25 mouse cellular contexts compared by ENCODE assay signal in genomic region chr14:112901171-112901570, GRCm38 (mm10).
DNase-seq lines count a peak whose midpoint lies in the region; ATAC-seq and TF ChIP-seq lines count a peak whose summit lies in the region.
"Had no signal": no experiment of that assay in that cellular context is flagged by ENCODE, and none has a peak within 500 bp of the region (broad histone marks: within the 10 kb centered on the region; RNA-seq: fewer than 3 reads in every experiment).

No protein-coding gene starts in this region.

- no peaks in the 10 kb centered on the region for H3K9me3 ChIP-seq in embryonic facial prominence, embryonic 13.5 days
- H3K9me3 ChIP-seq in embryonic facial prominence, embryonic 10.5 days: no peaks in the 10 kb centered on the region
- H3K9me3 ChIP-seq in limb, embryonic 11.5 days (ENCODE audit: control insufficient read depth, low read length): no peaks in the 10 kb centered on the region
- no peaks in the 10 kb centered on the region for H3K9me3 ChIP-seq in limb, embryonic 10.5 days (replicated peaks)
- no peaks in the 10 kb centered on the region for H3K9me3 ChIP-seq in midbrain, embryonic 12.5 days
- H3K9me3 ChIP-seq in midbrain, postnatal 0 days (ENCODE audit: low read length): no peaks in the 10 kb centered on the region
- H3K9me3 ChIP-seq: forebrain, embryonic 12.5 days had no signal

- no peak overlapping the region for H3K9ac ChIP-seq in embryonic facial prominence, embryonic 13.5 days
- no peak overlapping the region for H3K9ac ChIP-seq in limb, embryonic 11.5 days (ENCODE audit: low read length)
- no peak overlapping the region for H3K9ac ChIP-seq in midbrain, embryonic 12.5 days (replicated peaks)
- H3K9ac ChIP-seq in midbrain, postnatal 0 days (replicated peaks; ENCODE audit: low read length, poor library complexity, severe bottlenecking): no peak overlapping the region
- H3K9ac ChIP-seq: forebrain, embryonic 12.5 days; forebrain, postnatal 0 days had no signal

- DNase-seq in embryonic facial prominence, embryonic 10.5 days (ENCODE audit: low spot score): no peak
- DNase-seq in heart, adult 11 months: peak; percentile 51
- no peak for DNase-seq in heart, postnatal 14 days
- DNase-seq in limb, embryonic 11.5 days (ENCODE audit: low spot score): no peak
- no peak for DNase-seq in limb, embryonic 10.5 days (ENCODE audit: low spot score)
- DNase-seq in midbrain, postnatal 0 days (ENCODE audit: low spot score): no peak
- DNase-seq: adrenal gland, adult 8-10 months; adrenal gland, postnatal 14 days; adrenal gland, postnatal 36 days; B cell, adult 2 months; cerebellum, adult 11-12 months; cerebellum, adult 2 months; cerebellum, adult 9-10 months; cerebellum, postnatal 10 days; cerebellum, postnatal 25 days; forebrain, postnatal 0 days had no signal

- H3K4me2 ChIP-seq in embryonic facial prominence, embryonic 13.5 days: no peak overlapping the region
- H3K4me2 ChIP-seq in limb, embryonic 11.5 days (ENCODE audit: low read depth, severe bottlenecking): no peak overlapping the region
- H3K4me2 ChIP-seq in midbrain, embryonic 12.5 days (replicated peaks): no peak overlapping the region
- H3K4me2 ChIP-seq in midbrain, postnatal 0 days (ENCODE audit: low read depth, low read length, poor library complexity, severe bottlenecking): no peak overlapping the region
- H3K4me2 ChIP-seq: forebrain, embryonic 12.5 days had no signal

- TF ChIP-seq CTCF in midbrain, postnatal 0 days (IDR thresholded peaks at IDR 0.05): no peak

- intact Hi-C loops in heart, postnatal 14 days (cut with DNase I): no loop called here

- no peak overlapping the region for H3K27ac ChIP-seq in embryonic facial prominence, embryonic 13.5 days
- no peak overlapping the region for H3K27ac ChIP-seq in embryonic facial prominence, embryonic 10.5 days (replicated peaks)
- H3K27ac ChIP-seq in limb, embryonic 11.5 days (replicated peaks; ENCODE audit: low read depth, low read length): no peak overlapping the region
- H3K27ac ChIP-seq in limb, embryonic 10.5 days: no peak overlapping the region
- H3K27ac ChIP-seq in midbrain, embryonic 12.5 days (replicated peaks): no peak overlapping the region
- H3K27ac ChIP-seq in midbrain, postnatal 0 days (ENCODE audit: low read depth, low read length): no peak overlapping the region
- H3K27ac ChIP-seq: forebrain, embryonic 12.5 days had no signal

- H3K36me3 ChIP-seq in embryonic facial prominence, embryonic 13.5 days: no peaks in the 10 kb centered on the region
- no peaks in the 10 kb centered on the region for H3K36me3 ChIP-seq in embryonic facial prominence, embryonic 10.5 days (replicated peaks)
- no peaks in the 10 kb centered on the region for H3K36me3 ChIP-seq in limb, embryonic 11.5 days (ENCODE audit: control insufficient read depth, insufficient read depth, low read length)
- H3K36me3 ChIP-seq in limb, embryonic 10.5 days: no peaks in the 10 kb centered on the region
- no peaks in the 10 kb centered on the region for H3K36me3 ChIP-seq in midbrain, embryonic 12.5 days
- H3K36me3 ChIP-seq in midbrain, postnatal 0 days (ENCODE audit: insufficient read depth, low read length): no peaks in the 10 kb centered on the region
- H3K36me3 ChIP-seq: forebrain, embryonic 12.5 days; G1E had no signal

- ATAC-seq in embryonic facial prominence, embryonic 13.5 days (ENCODE audit: insufficient number of reproducible peaks, insufficient read depth, low FRiP score, low TSS enrichment, low read depth): peak; percentile 52; the same call in 1 of the 2 replicates
- ATAC-seq in limb, embryonic 11.5 days (ENCODE audit: insufficient number of reproducible peaks, low FRiP score, low TSS enrichment, low read depth): 0 out of 2 replicates have a peak, but pooled peaks have one; percentile 35
- ATAC-seq in midbrain, embryonic 12.5 days (ENCODE audit: low FRiP score, low read depth): peak; percentile 60; the same call in 1 of the 2 replicates
- ATAC-seq in midbrain, postnatal 0 days (ENCODE audit: low FRiP score): no peak
- ATAC-seq: activated CD4-positive, CD25-positive, alpha-beta regulatory T cell, adult 4 months; CD4-positive, CD25-positive, alpha-beta regulatory T cell, adult 4 months; forebrain, embryonic 14.5 days; forebrain, postnatal 0 days; Patski had no signal

- no peaks in the 10 kb centered on the region for H3K27me3 ChIP-seq in embryonic facial prominence, embryonic 13.5 days
- H3K27me3 ChIP-seq in embryonic facial prominence, embryonic 10.5 days (replicated peaks; ENCODE audit: low read depth, poor library complexity, severe bottlenecking): no peaks in the 10 kb centered on the region
- H3K27me3 ChIP-seq in limb, embryonic 11.5 days (ENCODE audit: control insufficient read depth, insufficient read depth, low read length): no peaks in the 10 kb centered on the region
- no peaks in the 10 kb centered on the region for H3K27me3 ChIP-seq in limb, embryonic 10.5 days (ENCODE audit: low read depth, poor library complexity, severe bottlenecking)
- no peaks in the 10 kb centered on the region for H3K27me3 ChIP-seq in midbrain, embryonic 12.5 days
- H3K27me3 ChIP-seq in midbrain, postnatal 0 days (ENCODE audit: insufficient read depth, low read length): no peaks in the 10 kb centered on the region
- H3K27me3 ChIP-seq: CH12.LX; forebrain, embryonic 12.5 days had no signal

- H3K4me1 ChIP-seq in embryonic facial prominence, embryonic 13.5 days: no peaks in the 10 kb centered on the region
- no peaks in the 10 kb centered on the region for H3K4me1 ChIP-seq in embryonic facial prominence, embryonic 10.5 days
- H3K4me1 ChIP-seq in limb, embryonic 11.5 days (ENCODE audit: control insufficient read depth, insufficient read depth, low read length): no peaks in the 10 kb centered on the region
- H3K4me1 ChIP-seq in limb, embryonic 10.5 days: no peaks in the 10 kb centered on the region
- H3K4me1 ChIP-seq in midbrain, embryonic 12.5 days: no peaks in the 10 kb centered on the region
- no peaks in the 10 kb centered on the region for H3K4me1 ChIP-seq in midbrain, postnatal 0 days (ENCODE audit: insufficient read depth, low read length)
- H3K4me1 ChIP-seq: forebrain, embryonic 12.5 days had no signal

- no peak overlapping the region for H3K4me3 ChIP-seq in embryonic facial prominence, embryonic 13.5 days
- no peak overlapping the region for H3K4me3 ChIP-seq in embryonic facial prominence, embryonic 10.5 days
- H3K4me3 ChIP-seq in limb, embryonic 11.5 days (ENCODE audit: low read depth, low read length): no peak overlapping the region
- no peak overlapping the region for H3K4me3 ChIP-seq in limb, embryonic 10.5 days
- no peak overlapping the region for H3K4me3 ChIP-seq in midbrain, embryonic 12.5 days
- no peak overlapping the region for H3K4me3 ChIP-seq in midbrain, postnatal 0 days (ENCODE audit: low read depth, low read length)
- H3K4me3 ChIP-seq: forebrain, embryonic 12.5 days had no signal

- 59% methylated on average over 1 of the region's 1 CpGs for WGBS in embryonic facial prominence, embryonic 13.5 days
- 77% methylated on average over 1 of the region's 1 CpGs for WGBS in embryonic facial prominence, embryonic 10.5 days
- WGBS in limb, embryonic 11.5 days: 65% methylated on average over 1 of the region's 1 CpGs
- 80% methylated on average over 1 of the region's 1 CpGs for WGBS in limb, embryonic 10.5 days
- 95% methylated on average over 1 of the region's 1 CpGs for WGBS in midbrain, embryonic 12.5 days
- WGBS in midbrain, postnatal 0 days: 81% methylated on average over 1 of the region's 1 CpGs
